Mouse (Mus musculus) testis, adult 10 weeks (tissue): ENCODE data around the gene Phkg1. TPM values are rescaled to one million over a fixed set of nuclear protein-coding genes. Genes with fewer than 3 reads are reported as not detected.

Source experiments
- polyA plus RNA-seq: library from polyadenylated mRNA; stranded (reverse); fragments of 350-450 nt; fragmentation: Illumina TruSeq; extraction: RNeasy Lipid Tissue Mini Kit (QIAGEN cat#74804); gene quantifications from one replicate; pipeline ENCODE4 v1.2.3, GENCODE M21; 2014; ENCODE audit warnings: low read depth, low replicate concordance

Phkg1 gene
- polyA plus RNA-seq = 0.15 TPM

DNA sequence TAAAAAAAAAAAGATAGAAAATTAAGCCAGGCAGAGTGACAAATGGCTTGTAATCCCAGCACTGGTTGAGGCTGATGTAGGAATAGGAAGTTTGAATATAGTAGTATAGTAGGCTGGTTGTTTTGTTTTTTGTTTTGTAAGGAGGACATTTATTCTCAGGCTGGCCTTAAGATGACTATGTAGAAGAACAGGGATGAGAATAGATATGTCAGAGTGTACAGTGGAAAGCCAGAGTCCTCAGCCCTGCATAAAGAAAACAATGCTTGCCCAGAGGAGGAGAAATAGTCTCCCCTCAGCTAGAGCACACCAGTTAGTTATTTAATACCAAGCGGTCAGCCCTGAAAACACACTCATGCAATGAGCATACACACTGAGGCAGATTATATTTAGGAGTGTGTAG is at the start of gene Phkg1:
TSS of gene Phkg1 (minus strand) at position 101 of the 400 bp plus-strand sequence.

GRCm38 (mm10) chr5:129941495-129942045 is 43.2 kb upstream of the Phkg1 start, which contains the start of gene Vkorc1l1:
Gene Vkorc1l1, plus strand, starts transcription at chr5:129941970.

GRCm38 (mm10) chr5:129908242-129908965 is 10.1 kb upstream of the Phkg1 start, which contains the start of gene Nupr1l:
Gene Nupr1l, plus strand, starts transcription at chr5:129908540.

GRCm38 (mm10) chr5:129895198-129896088 is 2.9 kb downstream of the Phkg1 start, which contains the start of gene Zbed5:
Gene Zbed5, plus strand, starts transcription at chr5:129895723.

GRCm38 (mm10) chr5:129886911-129887636 is 11.3 kb downstream of the Phkg1 start, which contains the start of gene Chchd2:
Gene Chchd2, minus strand, starts transcription at chr5:129887470.

GRCm38 (mm10) chr5:129846752-129847557 is 51.4 kb downstream of the Phkg1 start, which contains the start of gene Sumf2:
Gene Sumf2, plus strand, starts transcription at chr5:129846986.

Other genes starting within 250 kb of the Phkg1 start
- gene Zfp11, start 228.4 kb downstream of the Phkg1 start, polyA plus RNA-seq = 2.5 TPM
- gene Sept14, start 190.0 kb downstream of the Phkg1 start, polyA plus RNA-seq = 46.5 TPM
- 35.0 TPM for gene Mrps17, start 183.1 kb downstream of the Phkg1 start, polyA plus RNA-seq
- gene Nipsnap2, start 173.5 kb downstream of the Phkg1 start, polyA plus RNA-seq = 16.3 TPM
- 5.8 TPM for gene Psph, start 111.1 kb downstream of the Phkg1 start, polyA plus RNA-seq
- gene Sumf2, start 51.6 kb downstream of the Phkg1 start, polyA plus RNA-seq = 1.8 TPM
- gene Chchd2, start 11.1 kb downstream of the Phkg1 start, polyA plus RNA-seq = 142 TPM
- 11.9 TPM for gene Zbed5, start 2.8 kb downstream of the Phkg1 start, polyA plus RNA-seq
- gene Nupr1l, start 10.0 kb upstream of the Phkg1 start, polyA plus RNA-seq = 383 TPM
- 39.5 TPM for gene Vkorc1l1, start 43.4 kb upstream of the Phkg1 start, polyA plus RNA-seq
- 3.9 TPM for gene Gusb, start 104.5 kb upstream of the Phkg1 start, polyA plus RNA-seq
- 2.2 TPM for gene Asl, start 130.7 kb upstream of the Phkg1 start, polyA plus RNA-seq
- 56.2 TPM for gene Crcp, start 130.7 kb upstream of the Phkg1 start, polyA plus RNA-seq
- 59.1 TPM for gene Tpst1, start 174.8 kb upstream of the Phkg1 start, polyA plus RNA-seq
- 9.5 TPM for gene Kctd7, start 246.3 kb upstream of the Phkg1 start, polyA plus RNA-seq